Mouse (Mus musculus) Patski (cell line): ENCODE results near the gene Gdpgp1. TPM values are rescaled to one million over a fixed set of nuclear protein-coding genes. Genes with fewer than 3 reads are reported as not detected.

Experiments used
- ATAC-seq: fragments of 100-300 bp; one replicate; pipeline ENCODE4 v1.8.0; 2021
- CTCF ChIA-PET: fragments of 350-600 bp; sonication (Branson Sonifier 250); formaldehyde crosslinking; loops from one replicate; lab custom pipeline; 2022; ENCODE audit warnings: inconsistent platforms; lab: Charles Lee
- POLR2A ChIA-PET: fragments of 350-600 bp; sonication (Branson Sonifier 250); formaldehyde crosslinking; loops from one replicate; lab custom pipeline; 2022; ENCODE audit warnings: antibody characterized with exemption, inconsistent platforms; lab: Charles Lee
- DNase-seq: peaks from one replicate; pipeline ENCODE4 v3.0.0-alpha.2; 2011; ENCODE audit warnings: low read depth, low spot score
- H3K27me3 ChIP-seq: fragments of 371-371 bp; one replicate; pipeline ENCODE4 v1.5.1; 2021
- CTCF ChIP-seq: fragments of 100-300 bp; IDR thresholded peaks from one replicate; pipeline ENCODE4 v1.5.1; 2021
- in situ Hi-C: fragments of 300-500 bp; cut with MboI; formaldehyde crosslinking; loops from 3 replicates; pipeline ENCODE4 v1.11.1; 2018; ENCODE audit warnings: low pct_unique_long_range_greater_than_20kb, mixed read lengths
- polyA plus RNA-seq: library from polyadenylated mRNA; unstranded; gene quantifications from one replicate; pipeline ENCODE4 v1.2.3, GENCODE M21; 2021

Gdpgp1 gene
- polyA plus RNA-seq, 1 experiment from 2014 or later = 4.0 TPM

DNA sequence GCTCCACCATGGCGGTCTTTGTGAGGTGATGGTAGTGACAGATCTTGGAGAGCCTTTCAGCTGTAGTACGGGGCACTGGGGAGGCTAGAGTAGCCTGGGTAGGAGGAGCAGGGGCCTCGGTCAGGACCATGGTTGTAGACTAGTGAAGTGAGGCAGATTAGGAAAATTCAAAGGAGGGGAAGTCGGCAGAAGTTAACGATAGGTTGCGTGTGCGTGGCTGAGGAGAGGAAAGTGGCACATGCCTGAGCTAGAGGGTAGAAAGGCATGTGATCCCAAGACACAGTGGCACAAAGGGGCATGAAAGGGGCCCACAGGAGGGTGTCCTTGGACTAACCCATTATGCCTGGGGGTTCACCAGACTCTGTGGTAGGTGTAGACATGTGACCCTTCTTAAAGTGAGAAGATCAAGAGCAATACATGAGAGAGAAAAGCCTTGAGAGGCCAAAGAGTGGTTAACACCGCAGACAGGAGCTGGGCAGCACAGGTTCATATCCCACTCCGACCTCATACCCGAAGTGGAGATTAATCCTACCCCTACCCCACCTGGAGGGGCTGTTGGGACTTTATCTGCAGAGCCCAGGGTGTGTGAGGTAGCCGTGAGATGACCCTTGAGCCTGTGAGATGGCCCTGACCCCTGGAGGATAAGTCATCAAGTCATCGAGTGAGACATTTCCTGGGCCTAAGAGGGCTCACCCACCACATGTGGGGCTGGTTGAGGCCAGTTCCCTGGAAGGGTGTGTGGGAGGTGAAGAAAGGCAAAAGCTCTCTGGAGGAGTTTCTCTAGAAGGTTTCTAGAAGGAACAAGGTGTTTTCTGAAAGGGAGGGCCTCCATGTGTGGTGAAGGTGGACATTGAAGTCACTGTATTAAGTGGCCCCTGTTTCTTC, 26.7 kb upstream of the Gdpgp1 start:
- POLR2A ChIA-PET = no interaction called here
- DNase-seq (no peak), ATAC-seq (no peak)
- no peak for TF ChIP-seq CTCF
- CTCF ChIA-PET = interaction anchor here (0.9 kb wide), 1 partner anchor 84 kb away, joined by 3 read pairs; no protein-coding TSS in a partner anchor
- no peaks in the 10 kb centered on the region for H3K27me3 ChIP-seq
- in situ Hi-C loops = no loop called here

DNA sequence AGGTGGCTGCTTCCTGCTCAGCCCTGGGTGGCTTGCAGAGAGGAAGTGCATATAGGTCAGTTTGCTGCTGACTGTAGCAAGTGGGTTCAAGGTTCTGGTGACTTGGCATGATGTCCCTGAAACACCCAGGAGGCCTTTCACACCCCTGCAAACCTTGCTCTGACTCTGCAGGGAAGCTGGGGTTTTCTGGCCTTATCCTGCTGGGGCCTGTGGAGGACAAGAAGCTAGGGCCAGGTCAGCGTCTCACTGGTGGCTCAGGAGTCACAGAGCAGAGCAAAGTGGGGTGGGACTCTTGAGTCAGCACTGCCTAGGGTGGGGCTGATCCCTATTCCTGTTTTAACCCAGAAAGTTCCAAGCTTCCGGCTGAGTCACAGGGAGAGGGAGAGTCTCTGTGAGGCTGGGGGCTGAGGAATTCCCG, 25.3 kb upstream of the Gdpgp1 start:
- no peaks in the 10 kb centered on the region for H3K27me3 ChIP-seq
- POLR2A ChIA-PET = no interaction called here
- no peak for TF ChIP-seq CTCF
- ATAC-seq (no peak), DNase-seq (no peak)
- in situ Hi-C loops = no loop called here
- CTCF ChIA-PET = interaction anchor here (1.1 to 1.2 kb wide), 2 partner anchors 22 to 41 kb away, joined by 3 read pairs; no protein-coding TSS in a partner anchor

DNA sequence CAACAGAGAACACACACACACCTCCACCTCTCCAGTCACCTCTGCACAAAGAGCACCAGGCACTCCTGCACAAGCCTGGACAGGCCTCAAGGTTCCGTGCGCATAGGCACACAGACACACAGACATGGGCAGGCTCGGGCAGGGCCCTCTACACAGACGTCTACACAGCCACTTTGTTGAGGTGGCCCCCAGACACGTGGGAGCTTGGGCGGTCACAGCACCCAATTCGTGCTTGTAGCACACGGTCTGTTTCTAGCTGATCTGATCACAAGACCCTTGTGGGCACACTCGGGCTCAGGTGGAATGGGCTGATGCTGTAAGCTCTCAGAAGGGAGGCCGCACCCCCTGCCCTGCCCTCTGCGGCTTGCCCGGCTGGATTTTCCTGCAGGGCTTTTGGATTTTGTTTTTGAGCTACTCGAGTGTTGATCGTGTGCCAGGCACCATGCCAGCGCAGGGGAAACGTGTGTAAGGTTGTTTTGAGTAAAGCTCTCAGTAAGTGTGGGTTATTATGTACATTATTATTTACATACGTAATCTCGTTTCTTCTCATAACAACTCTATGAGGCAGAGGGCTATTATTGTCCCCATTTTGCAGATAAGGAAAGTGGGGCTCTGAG, 24.5 kb upstream of the Gdpgp1 start:
- no peak for DNase-seq
- in situ Hi-C loops = no loop called here
- ChIA-PET CTCF (interaction anchor here (1.1 to 1.2 kb wide), 2 partner anchors 23 to 41 kb away, joined by 3 read pairs; no protein-coding TSS in a partner anchor), POLR2A (interaction anchor here (1.0 kb wide), 1 partner anchor 21 kb away, joined by 4 read pairs; the partner anchor contains the start of gene Sema4b)
- H3K27me3 ChIP-seq = no peaks in the 10 kb centered on the region
- ATAC-seq = no peak
- TF ChIP-seq CTCF = no peak

DNA sequence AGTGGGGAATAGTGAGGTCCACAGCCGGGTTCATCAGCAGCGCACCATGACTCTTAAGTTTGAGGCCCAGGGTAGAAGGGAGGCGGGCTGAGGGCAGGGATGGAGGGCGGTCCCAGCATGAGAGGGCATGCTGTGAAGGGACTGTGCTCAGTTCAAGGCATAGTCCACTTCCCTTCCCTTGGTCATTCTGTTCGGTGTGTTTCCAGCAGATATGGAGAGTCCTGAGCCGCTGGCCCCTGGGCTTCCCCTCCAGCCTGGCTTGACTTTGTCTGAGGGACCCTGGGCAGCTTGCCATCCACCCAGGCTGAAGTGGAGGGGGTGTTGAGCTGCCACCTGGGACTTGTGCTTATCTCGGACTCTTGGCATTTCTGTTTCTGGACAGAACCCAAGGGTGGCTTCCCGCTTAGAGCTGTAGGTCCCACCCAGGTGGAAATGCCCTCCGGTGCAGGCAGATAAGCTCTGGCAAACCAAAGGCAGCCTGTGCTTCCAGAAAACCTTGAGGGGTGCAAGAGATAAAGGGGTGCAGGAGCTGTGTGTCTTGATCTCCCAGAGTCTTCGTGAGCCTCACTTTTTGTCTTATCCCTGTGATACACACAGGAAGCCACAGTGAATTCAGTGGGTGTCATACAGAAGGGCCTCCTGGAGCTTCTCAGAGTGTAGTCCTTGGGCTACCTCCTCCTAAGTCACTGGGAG, 23.8 kb upstream of the Gdpgp1 start:
- H3K27me3 ChIP-seq = no peaks in the 10 kb centered on the region
- no peak for TF ChIP-seq CTCF
- POLR2A ChIA-PET = interaction anchor here (0.6 to 1.0 kb wide), 3 partner anchors 22 to 68 kb away, joined by 3 to 4 read pairs (median 4); partner anchors contain the start of gene Sema4b
- in situ Hi-C loops = no loop called here
- ATAC-seq = no peak
- DNase-seq = no peak
- CTCF ChIA-PET = interaction anchor here (1.0 to 1.8 kb wide), 5 partner anchors 9 to 107 kb away, joined by 3 to 6 read pairs (median 4); no protein-coding TSS in a partner anchor

DNA sequence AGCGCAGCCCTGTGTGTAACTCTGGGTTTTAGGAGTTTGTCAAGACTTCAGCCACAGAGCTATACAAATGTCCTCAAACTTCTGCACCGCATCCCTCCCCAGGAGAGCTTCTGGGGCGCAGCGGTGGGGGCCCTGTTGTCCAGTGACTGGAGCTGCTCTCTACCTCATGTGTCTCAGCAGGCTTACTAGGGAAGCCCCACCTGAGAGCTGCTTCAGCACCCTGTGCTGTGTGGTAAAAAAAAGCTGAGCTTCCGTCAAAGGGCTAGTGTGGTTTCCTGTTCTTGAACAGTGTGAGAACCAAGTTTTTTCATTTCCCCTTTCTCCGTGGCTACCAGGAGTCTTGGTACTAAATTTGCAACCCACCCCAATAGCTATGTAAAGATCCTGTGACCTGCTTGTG, 23.0 kb upstream of the Gdpgp1 start:
- DNase-seq = no peak
- TF ChIP-seq CTCF = no peak
- CTCF ChIA-PET = interaction anchor here (1.0 to 1.8 kb wide), 6 partner anchors 9 to 108 kb away, joined by 3 to 6 read pairs (median 4); no protein-coding TSS in a partner anchor
- no peaks in the 10 kb centered on the region for H3K27me3 ChIP-seq
- in situ Hi-C loops = loop anchor here (10.0 kb wide), 1 partner anchor 55 kb away; no protein-coding TSS in a partner anchor
- POLR2A ChIA-PET = interaction anchor here (0.6 kb wide), 1 partner anchor 43 kb away, joined by 3 read pairs; no protein-coding TSS in a partner anchor
- no peak for ATAC-seq

DNA sequence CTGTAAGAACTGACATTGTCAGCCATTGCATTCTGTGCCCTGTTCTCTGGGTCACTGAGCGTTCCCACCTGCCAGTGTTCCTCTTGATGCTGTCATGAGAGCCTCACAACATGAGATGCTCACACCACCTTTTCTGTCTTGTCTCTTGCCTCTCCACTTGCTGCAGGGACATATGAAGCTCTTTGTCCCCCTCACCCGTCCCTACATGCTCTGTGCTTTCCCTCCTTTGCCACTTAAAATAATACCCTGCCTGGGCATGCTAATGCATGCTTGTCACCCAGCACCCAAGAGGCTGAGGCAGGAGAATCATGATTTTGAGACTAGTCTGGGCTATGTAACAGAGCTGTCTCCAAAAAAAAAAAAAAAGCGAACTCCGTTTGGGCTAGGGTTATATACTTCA, 21.7 kb upstream of the Gdpgp1 start:
- ChIA-PET POLR2A (no interaction called here), CTCF (no interaction called here)
- no peak for TF ChIP-seq CTCF
- H3K27me3 ChIP-seq = no peaks in the 10 kb centered on the region
- ATAC-seq = no peak
- in situ Hi-C loops = loop anchor here (10.0 kb wide), 1 partner anchor 56 kb away; no protein-coding TSS in a partner anchor
- DNase-seq = no peak

DNA sequence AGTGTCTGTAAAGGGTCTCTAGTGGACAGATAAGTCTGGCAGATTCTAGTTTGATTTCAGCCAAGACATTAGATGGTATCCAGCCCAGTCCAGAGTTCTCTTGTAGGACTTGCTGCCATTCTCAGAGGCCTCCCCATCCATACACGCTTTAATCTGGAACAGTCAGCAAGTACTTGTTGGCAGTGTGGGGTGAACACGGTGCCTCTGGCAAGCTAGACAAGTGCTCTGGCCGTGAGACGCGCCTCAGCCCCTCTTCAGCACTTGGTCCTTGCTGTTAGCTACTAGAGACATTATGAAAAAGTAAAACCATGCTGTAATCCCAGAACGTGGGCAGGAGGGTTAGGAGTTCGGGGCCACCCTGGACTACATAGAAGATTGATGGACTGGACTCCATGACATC, 19.1 kb upstream of the Gdpgp1 start:
- TF ChIP-seq CTCF = no peak
- CTCF ChIA-PET = no interaction called here
- POLR2A ChIA-PET = interaction anchor here (0.7 kb wide), 1 partner anchor 22 kb away, joined by 3 read pairs; no protein-coding TSS in a partner anchor
- no peaks in the 10 kb centered on the region for H3K27me3 ChIP-seq
- in situ Hi-C loops = loop anchor here (10.0 kb wide), 1 partner anchor 59 kb away; no protein-coding TSS in a partner anchor
- ATAC-seq = no peak
- no peak for DNase-seq

DNA sequence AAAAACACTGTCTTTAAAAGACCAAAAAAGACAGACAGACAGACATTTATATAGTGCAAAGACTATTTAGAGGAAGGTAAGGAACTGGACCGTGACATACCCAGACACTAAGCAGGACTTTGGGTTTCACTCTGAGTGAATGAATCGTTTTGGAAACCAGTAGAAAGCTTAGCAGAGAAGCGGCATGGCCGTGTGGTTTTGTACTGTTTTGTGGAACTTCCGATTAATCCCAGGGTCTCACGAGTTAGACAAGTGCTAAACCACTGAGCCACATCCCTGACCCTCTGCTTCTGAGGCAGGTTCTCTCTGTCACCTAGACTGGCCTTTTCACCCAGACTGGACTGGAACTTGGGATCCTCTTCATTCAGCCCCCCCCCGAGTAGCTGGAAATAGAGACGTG, 18.2 kb upstream of the Gdpgp1 start:
- DNase-seq (no peak), ATAC-seq (no peak)
- CTCF ChIA-PET = no interaction called here
- no peaks in the 10 kb centered on the region for H3K27me3 ChIP-seq
- in situ Hi-C loops = loop anchor here (10.0 kb wide), 1 partner anchor 60 kb away; no protein-coding TSS in a partner anchor
- no peak for TF ChIP-seq CTCF
- POLR2A ChIA-PET = no interaction called here

DNA sequence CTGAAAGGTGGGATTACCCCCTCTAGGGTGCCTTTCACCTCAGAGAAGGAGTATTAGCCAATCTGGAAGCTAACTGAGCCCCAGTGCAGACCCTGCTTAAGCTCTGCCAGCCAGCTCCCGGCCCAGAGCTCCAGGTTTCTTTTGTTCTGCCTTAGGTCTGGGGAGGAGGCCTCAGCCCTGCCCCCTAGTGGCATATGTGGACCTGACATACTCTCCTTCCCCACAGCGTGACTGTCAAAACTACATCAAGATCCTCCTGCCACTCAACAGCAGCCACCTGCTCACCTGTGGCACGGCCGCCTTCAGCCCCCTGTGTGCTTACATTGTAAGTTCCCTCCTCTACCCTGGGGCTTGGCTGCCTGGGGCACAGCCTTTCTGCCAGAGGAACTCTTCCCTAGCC, 17.3 kb upstream of the Gdpgp1 start:
- POLR2A ChIA-PET = interaction anchor here (0.9 kb wide), 1 partner anchor 23 kb away, joined by 3 read pairs; no protein-coding TSS in a partner anchor
- in situ Hi-C loops = loop anchor here (10.0 kb wide), 1 partner anchor 61 kb away; no protein-coding TSS in a partner anchor
- no peak for DNase-seq
- TF ChIP-seq CTCF = no peak
- H3K27me3 ChIP-seq = no peaks in the 10 kb centered on the region
- CTCF ChIA-PET = interaction anchor here (0.6 to 1.4 kb wide), 8 partner anchors 9 to 75 kb away, joined by 3 to 5 read pairs (median 4); no protein-coding TSS in a partner anchor
- ATAC-seq = no peak

DNA sequence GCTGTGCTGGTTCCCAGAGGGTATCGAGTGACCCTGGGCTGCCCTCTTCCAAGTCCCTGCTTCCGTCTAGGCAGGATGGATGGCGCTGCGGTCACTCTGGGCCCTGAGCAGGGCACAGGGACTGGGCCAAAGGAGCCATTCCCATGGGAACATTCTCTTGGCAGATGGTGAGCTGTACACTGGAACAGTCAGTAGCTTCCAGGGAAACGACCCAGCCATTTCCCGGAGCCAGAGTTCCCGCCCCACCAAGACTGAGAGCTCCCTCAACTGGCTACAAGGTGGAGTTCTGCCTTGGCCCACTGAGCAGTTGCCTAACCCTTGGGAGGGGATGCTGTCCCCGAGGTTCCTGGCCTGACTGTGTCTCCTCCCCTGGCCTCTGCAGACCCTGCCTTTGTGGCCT, 16.1 kb upstream of the Gdpgp1 start:
- ChIA-PET POLR2A (no interaction called here), CTCF (interaction anchor here (1.2 kb wide), 1 partner anchor 11 kb away, joined by 3 read pairs; no protein-coding TSS in a partner anchor)
- in situ Hi-C loops = loop anchor here (10.0 kb wide), 1 partner anchor 62 kb away; no protein-coding TSS in a partner anchor
- DNase-seq (no peak), ATAC-seq (no peak)
- H3K27me3 ChIP-seq = no peaks in the 10 kb centered on the region
- no peak for TF ChIP-seq CTCF
